Mouse (Mus musculus): Measurements from ENCODE around the gene Ppp1r15a.

- TF ChIP-seq POLR2A (IDR thresholded peaks at IDR 0.05; ENCODE audit: borderline replicate concordance, insufficient read depth, low read length), result no peak
- TF ChIP-seq CTCF (IDR thresholded peaks at IDR 0.05; ENCODE audit: borderline replicate concordance, insufficient read depth, low read depth, low read length), result no peak
These were observed 28.7 kb upstream of the Ppp1r15a start, which contains the start of gene Hsd17b14 for GRCm38 (mm10) chr7:45554744-45555143.
